Mouse (Mus musculus) embryonic facial prominence, embryonic 14.5 days (tissue): ENCODE measurements around the gene Mrpl42. TPM values are rescaled to one million over a fixed set of nuclear protein-coding genes. Genes with fewer than 3 reads are reported as not detected.
A peak's percentile ranks its signal among the peaks of the same experiment; 100 is the strongest.

Source experiments
- ATAC-seq: fragments of 200-750 bp; cut with Nextera tagmentation; 2 replicates; pipeline ENCODE4 v1.8.0; 2017; ENCODE audit warnings: low read depth, moderate number of reproducible peaks, moderate TSS enrichment
- DNase-seq: peaks from one replicate; pipeline ENCODE4 v3.0.0-alpha.2; 2015; ENCODE audit warnings: low spot score
- H3K27ac ChIP-seq: fragments of 300-500 bp; sonication (generic); replicated peaks from 2 replicates; pipeline ENCODE4 v1.5.1; 2014; ENCODE audit warnings: low read depth, mild to moderate bottlenecking, low read length, moderate library complexity
- H3K27me3 ChIP-seq: fragments of 300-500 bp; sonication (generic); replicated peaks from 2 replicates; pipeline ENCODE4 v1.6.1; 2014; ENCODE audit warnings: low read length; ENCODE audit not compliant: control insufficient read depth, insufficient read depth
- H3K36me3 ChIP-seq: fragments of 300-500 bp; sonication (generic); 2 replicates; pipeline ENCODE4 v1.6.1; 2014; ENCODE audit warnings: low read length, mixed read lengths; ENCODE audit not compliant: control insufficient read depth, insufficient read depth
- H3K4me1 ChIP-seq: fragments of 300-500 bp; sonication (generic); 2 replicates; pipeline ENCODE4 v1.6.1; 2014; ENCODE audit warnings: antibody characterized with exemption, low read length; ENCODE audit not compliant: control insufficient read depth, insufficient read depth
- H3K4me2 ChIP-seq: fragments of 300-500 bp; sonication (generic); 2 replicates; pipeline ENCODE4 v1.6.1; 2014; ENCODE audit warnings: low read depth, mild to moderate bottlenecking, low read length, moderate library complexity, mixed read lengths
- H3K4me3 ChIP-seq: fragments of 300-500 bp; sonication (generic); 2 replicates; pipeline ENCODE4 v1.5.1; 2014; ENCODE audit warnings: low read depth, mild to moderate bottlenecking, low read length
- H3K9ac ChIP-seq: fragments of 300-500 bp; sonication (generic); 2 replicates; pipeline ENCODE4 v1.6.1; 2014; ENCODE audit warnings: low read depth, mild to moderate bottlenecking, low read length, moderate library complexity, mixed read lengths
- H3K9me3 ChIP-seq: fragments of 300-500 bp; sonication (generic); 2 replicates; pipeline ENCODE4 v1.6.1; 2016; ENCODE audit warnings: low read length; ENCODE audit not compliant: control insufficient read depth
- WGBS: fragments of 180-500 bp; shearing (Covaris S2); extraction: QIAGEN DNeasy Blood & Tissue Kit; methylation state at CpG from one replicate; pipeline ENCODE4 v1.1.7; 2014; 5-methylcytosine and 5-hydroxymethylcytosine counted together
- polyA plus RNA-seq: library from polyadenylated mRNA; unstranded; fragments of >200 nt; fragmentation: Nextera tagmentation; extraction: Ambion mirVana; gene quantifications from 2 replicates; pipeline ENCODE4 v1.2.1, GENCODE M21; 2014

The Mrpl42 gene
- polyA plus RNA-seq, 1 experiment from 2014 or later = 321 TPM

GRCm38 (mm10) chr10:95475923-95476322 lies 25.8 kb downstream of the Mrpl42 start:
- peak; percentile 87 for ATAC-seq
- WGBS = 11% methylated on average over 10 of the region's 10 CpGs
- no peaks in the 10 kb centered on the region for H3K9me3 ChIP-seq
- H3K27me3 ChIP-seq = no peaks in the 10 kb centered on the region
- peaks cover 10% of the 10 kb centered on the region; the same call in 1 of the 2 replicates for H3K36me3 ChIP-seq
- H3K4me2 ChIP-seq = no peak overlapping the region
- H3K4me3 ChIP-seq = no peak overlapping the region
- no peak overlapping the region for H3K9ac ChIP-seq
- no peak overlapping the region for H3K27ac ChIP-seq
- no peaks in the 10 kb centered on the region for H3K4me1 ChIP-seq
- peak; percentile 88 for DNase-seq

GRCm38 (mm10) chr10:95471889-95472547 lies 29.7 kb downstream of the Mrpl42 start:
- Histone ChIP-seq H3K4me3 (no peak overlapping the region), H3K4me1 (no peaks in the 10 kb centered on the region), H3K4me2 (no peak overlapping the region), H3K36me3 (no peaks in the 10 kb centered on the region), H3K9me3 (no peaks in the 10 kb centered on the region), H3K27ac (no peak overlapping the region), H3K9ac (no peak overlapping the region), H3K27me3 (no peaks in the 10 kb centered on the region)
- 82% methylated on average over 11 of the region's 11 CpGs for WGBS
- ATAC-seq (no peak), DNase-seq (peak; percentile 20)

GRCm38 (mm10) chr10:95471186-95471585 lies 30.6 kb downstream of the Mrpl42 start:
- Histone ChIP-seq H3K9me3 (no peaks in the 10 kb centered on the region), H3K27ac (no peak overlapping the region), H3K4me2 (no peak overlapping the region), H3K27me3 (no peaks in the 10 kb centered on the region), H3K4me3 (no peak overlapping the region), H3K4me1 (no peaks in the 10 kb centered on the region), H3K36me3 (no peaks in the 10 kb centered on the region), H3K9ac (no peak overlapping the region)
- 61% methylated on average over 3 of the region's 3 CpGs for WGBS
- ATAC-seq (no peak), DNase-seq (no peak)

GRCm38 (mm10) chr10:95468894-95469293 lies 32.8 kb downstream of the Mrpl42 start:
- no peak overlapping the region for H3K27ac ChIP-seq
- H3K4me3 ChIP-seq = no peak overlapping the region
- ATAC-seq = no peak
- no peak for DNase-seq
- no peak overlapping the region for H3K9ac ChIP-seq
- H3K4me1 ChIP-seq = no peaks in the 10 kb centered on the region
- no peak overlapping the region for H3K4me2 ChIP-seq
- no peaks in the 10 kb centered on the region for H3K27me3 ChIP-seq
- WGBS = 38% methylated on average over 4 of the region's 4 CpGs
- H3K9me3 ChIP-seq = no peaks in the 10 kb centered on the region
- no peaks in the 10 kb centered on the region for H3K36me3 ChIP-seq

- Histone ChIP-seq H3K9ac (no peak overlapping the region), H3K4me2 (no peak overlapping the region), H3K27me3 (no peaks in the 10 kb centered on the region), H3K4me3 (no peak overlapping the region), H3K27ac (no peak overlapping the region), H3K36me3 (no peaks in the 10 kb centered on the region), H3K4me1 (no peaks in the 10 kb centered on the region), H3K9me3 (no peaks in the 10 kb centered on the region)
- 34% methylated on average over 4 of the region's 4 CpGs for WGBS
- DNase-seq = peak; percentile 40
- 0 out of 2 replicates have a peak, but pooled peaks have one; percentile 33 for ATAC-seq
Observed at GRCm38 (mm10) chr10:95465485-95465896, 36.2 kb downstream of the Mrpl42 start.

GRCm38 (mm10) chr10:95464527-95464926 lies 37.2 kb downstream of the Mrpl42 start:
- H3K4me1 ChIP-seq = no peaks in the 10 kb centered on the region
- H3K27me3 ChIP-seq = no peaks in the 10 kb centered on the region
- no peak overlapping the region for H3K9ac ChIP-seq
- WGBS = 84% methylated on average over 6 of the region's 6 CpGs
- H3K36me3 ChIP-seq = no peaks in the 10 kb centered on the region
- no peak overlapping the region for H3K4me2 ChIP-seq
- no peak for ATAC-seq
- H3K27ac ChIP-seq = no peak overlapping the region
- H3K9me3 ChIP-seq = no peaks in the 10 kb centered on the region
- DNase-seq = no peak
- H3K4me3 ChIP-seq = no peak overlapping the region

- Histone ChIP-seq H3K4me3 (no peak overlapping the region), H3K4me2 (no peak overlapping the region), H3K36me3 (no peaks in the 10 kb centered on the region), H3K9ac (no peak overlapping the region), H3K9me3 (no peaks in the 10 kb centered on the region), H3K27me3 (no peaks in the 10 kb centered on the region), H3K27ac (no peak overlapping the region), H3K4me1 (no peaks in the 10 kb centered on the region)
- WGBS = 69% methylated on average over 1 of the region's 1 CpGs
- no peak for DNase-seq
- no peak for ATAC-seq
Observed at GRCm38 (mm10) chr10:95462231-95462630, 39.5 kb downstream of the Mrpl42 start.

GRCm38 (mm10) chr10:95461053-95461553 lies 40.6 kb downstream of the Mrpl42 start:
- DNase-seq (no peak), ATAC-seq (no peak)
- no peaks in the 10 kb centered on the region for H3K9me3 ChIP-seq
- H3K4me3 ChIP-seq = no peak overlapping the region
- H3K27ac ChIP-seq = no peak overlapping the region
- H3K9ac ChIP-seq = no peak overlapping the region
- 65% methylated on average over 4 of the region's 4 CpGs for WGBS
- H3K36me3 ChIP-seq = no peaks in the 10 kb centered on the region
- no peaks in the 10 kb centered on the region for H3K27me3 ChIP-seq
- H3K4me2 ChIP-seq = no peak overlapping the region
- no peaks in the 10 kb centered on the region for H3K4me1 ChIP-seq
